Comparison of ENCODE assay signal across 13 mouse cellular contexts in genomic region chr8:127450954-127451668, GRCm38 (mm10).
DNase-seq lines count a peak whose midpoint lies in the region; ATAC-seq lines count a peak whose summit lies in the region.
"Had no signal": no experiment of that assay in that cellular context is flagged by ENCODE, and none has a peak within 500 bp of the region (broad histone marks: within the 10 kb centered on the region; RNA-seq: fewer than 3 reads in every experiment).

No protein-coding gene starts in this region.

- H3K4me3 ChIP-seq in neural tube, embryonic 11.5 days (ENCODE audit: low read depth, low read length) = no peak overlapping the region
- H3K4me3 ChIP-seq in forebrain, embryonic 16.5 days (replicated peaks; ENCODE audit: low read length) = no peak overlapping the region
- no peak overlapping the region for H3K4me3 ChIP-seq in midbrain, embryonic 10.5 days
- H3K4me3 ChIP-seq: heart, embryonic 10.5 days had no signal

- 55% methylated on average over 14 of the region's 14 CpGs for WGBS in neural tube, embryonic 11.5 days
- WGBS in forebrain, embryonic 16.5 days = 10% methylated on average over 14 of the region's 14 CpGs
- 65% methylated on average over 14 of the region's 14 CpGs for WGBS in midbrain, embryonic 10.5 days

- DNase-seq in neural tube, embryonic 11.5 days (ENCODE audit: low spot score) = peak; percentile 58
- DNase-seq in neural tube, embryonic 10.5 days (ENCODE audit: extremely low spot score, low spot score) = no peak
- DNase-seq in midbrain, embryonic 10.5 days (ENCODE audit: low spot score) = peak; percentile 20
- peak; percentile 57 for DNase-seq in retina, embryonic 14.5 days (ENCODE audit: low spot score)
- no peak for DNase-seq in right cerebral cortex, postnatal 25 days
- DNase-seq in spleen, adult 18-20 months = no peak
- DNase-seq in ovary, postnatal 36 days (ENCODE audit: low spot score) = no peak
- DNase-seq: cerebellum, postnatal 25 days; liver, postnatal 0 days; thymus, postnatal 14 days had no signal

- H3K27me3 ChIP-seq in neural tube, embryonic 11.5 days (ENCODE audit: control insufficient read depth, insufficient read depth, low read length) = no peaks in the 10 kb centered on the region
- H3K27me3 ChIP-seq in forebrain, embryonic 16.5 days (replicated peaks; ENCODE audit: control insufficient read depth, insufficient read depth, low read length) = no peaks in the 10 kb centered on the region
- no peaks in the 10 kb centered on the region for H3K27me3 ChIP-seq in midbrain, embryonic 10.5 days (ENCODE audit: low read depth, poor library complexity, severe bottlenecking)

- H3K27ac ChIP-seq in neural tube, embryonic 11.5 days (ENCODE audit: low read depth, low read length) = no peak overlapping the region
- no peak overlapping the region; the same call in 1 of the 2 replicates for H3K27ac ChIP-seq in forebrain, embryonic 16.5 days (ENCODE audit: low read length)
- no peak overlapping the region for H3K27ac ChIP-seq in midbrain, embryonic 10.5 days (replicated peaks)
- H3K27ac ChIP-seq: heart, embryonic 10.5 days had no signal

- peak; percentile 92 for ATAC-seq in neural tube, embryonic 11.5 days (ENCODE audit: insufficient read depth, low FRiP score, low TSS enrichment)
- peak; percentile 72 for ATAC-seq in forebrain, embryonic 16.5 days
- ATAC-seq: liver, postnatal 0 days had no signal

- no peak overlapping the region; the same call in 1 of the 2 replicates for H3K4me2 ChIP-seq in neural tube, embryonic 11.5 days (ENCODE audit: low read depth)
- no peak overlapping the region for H3K4me2 ChIP-seq in forebrain, embryonic 16.5 days (ENCODE audit: low read length)

- H3K36me3 ChIP-seq in neural tube, embryonic 11.5 days (ENCODE audit: control insufficient read depth, insufficient read depth, low read length) = no peaks in the 10 kb centered on the region
- no peaks in the 10 kb centered on the region for H3K36me3 ChIP-seq in forebrain, embryonic 16.5 days (ENCODE audit: control insufficient read depth, insufficient read depth)
- H3K36me3 ChIP-seq in midbrain, embryonic 10.5 days = peaks cover 24% of the 10 kb centered on the region
- H3K36me3 ChIP-seq: G1E had no signal

- H3K9me3 ChIP-seq in neural tube, embryonic 11.5 days (ENCODE audit: control insufficient read depth, low read length) = no peaks in the 10 kb centered on the region
- no peaks in the 10 kb centered on the region for H3K9me3 ChIP-seq in forebrain, embryonic 16.5 days (ENCODE audit: control insufficient read depth, low read length)
- no peaks in the 10 kb centered on the region for H3K9me3 ChIP-seq in midbrain, embryonic 10.5 days (replicated peaks)
- H3K9me3 ChIP-seq: heart, embryonic 10.5 days had no signal

- H3K9ac ChIP-seq in neural tube, embryonic 11.5 days (ENCODE audit: low read length) = no peak overlapping the region
- no peak overlapping the region for H3K9ac ChIP-seq in forebrain, embryonic 16.5 days (replicated peaks; ENCODE audit: low read depth, low read length)
- H3K9ac ChIP-seq: liver, postnatal 0 days had no signal

- H3K4me1 ChIP-seq in neural tube, embryonic 11.5 days (ENCODE audit: control insufficient read depth, insufficient read depth, low read length) = peaks cover 2% of the 10 kb centered on the region; the same call in 1 of the 2 replicates
- H3K4me1 ChIP-seq in forebrain, embryonic 16.5 days (replicated peaks; ENCODE audit: control insufficient read depth, insufficient read depth, low read length) = peaks cover 11% of the 10 kb centered on the region
- peaks cover 26% of the 10 kb centered on the region for H3K4me1 ChIP-seq in midbrain, embryonic 10.5 days
- H3K4me1 ChIP-seq: heart, embryonic 10.5 days had no signal

Comparison
In these comparisons a context has a peak if more than half of its experiments do, and no peak if none do; other contexts are left out.
1. DNase-seq: peak in neural tube, embryonic 11.5 days (single experiment), midbrain, embryonic 10.5 days (single experiment) and retina, embryonic 14.5 days (single experiment); none in neural tube, embryonic 10.5 days (single experiment), right cerebral cortex, postnatal 25 days (single experiment), spleen, adult 18-20 months (0 of 2) and ovary, postnatal 36 days (single experiment).